Mouse (Mus musculus): ENCODE data around the gene Cript. TPM values are rescaled to one million over a fixed set of nuclear protein-coding genes. Genes with fewer than 3 reads are reported as not detected.

The Cript gene
- 114 and 117 TPM in 2 replicates for polyA plus RNA-seq (2015; fragmentation: Nextera tagmentation; extraction: Ambion mirVana)

DNA sequence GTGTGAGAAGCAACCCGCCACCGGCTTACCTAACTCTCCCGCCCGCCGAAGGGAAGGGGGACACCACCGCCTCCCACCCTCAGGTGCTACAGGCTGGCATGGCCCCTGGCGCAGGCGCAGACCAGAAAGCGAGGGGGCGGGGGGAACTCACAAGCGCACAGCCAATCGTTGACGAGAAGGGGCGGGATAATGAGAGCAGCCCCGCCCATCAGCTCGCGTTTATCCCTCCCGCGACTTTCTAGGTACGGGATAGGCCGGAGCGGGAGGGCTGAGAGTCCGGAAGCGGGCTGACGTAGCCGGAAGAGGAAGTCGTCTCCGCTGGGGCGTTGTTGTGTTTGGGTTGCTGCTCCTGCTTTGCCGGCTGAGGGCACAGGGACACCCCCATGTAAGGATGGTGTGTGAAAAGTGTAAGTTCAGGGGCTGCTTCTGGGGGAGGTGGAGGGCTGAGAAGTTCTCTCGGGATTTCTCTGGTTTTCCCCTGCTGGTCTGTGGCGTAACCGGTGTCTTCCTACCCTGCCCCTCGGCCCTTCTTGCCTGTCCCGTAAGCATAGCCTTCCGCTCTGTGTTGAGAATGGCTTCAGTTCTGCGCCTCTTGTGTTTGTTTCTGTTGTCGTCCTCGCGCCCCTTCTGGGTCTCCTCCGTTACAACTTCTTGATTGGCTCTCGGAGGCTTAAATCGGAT lies at the start of gene Cript, which contains the start of gene Pigf:
TSS of gene Cript (plus strand) at position 282 of the 681 bp plus-strand sequence.
TSS of gene Pigf (minus strand) at position 138 of the 681 bp plus-strand sequence.
- Histone ChIP-seq H3K27ac (replicated peaks) (peak within 1 kb of the TSS; percentile 66), H3K4me1 (peaks cover 16% of the 10 kb centered on the region), H3K9me3 (replicated peaks) (no peaks in the 10 kb centered on the region), H3K4me2 (replicated peaks) (peak within 1 kb of the TSS; percentile 94), H3K36me3 (peaks cover 10% of the 10 kb centered on the region), H3K9ac (peak within 1 kb of the TSS; percentile 53), H3K27me3 (no peaks in the 10 kb centered on the region), H3K4me3 (replicated peaks) (peak within 1 kb of the TSS; percentile 94)
- ATAC-seq (ENCODE audit: insufficient number of reproducible peaks, low FRiP score, low TSS enrichment, low read depth) = peak; percentile 100
- 0% methylated on average over 43 of the region's 43 CpGs for WGBS

DNA sequence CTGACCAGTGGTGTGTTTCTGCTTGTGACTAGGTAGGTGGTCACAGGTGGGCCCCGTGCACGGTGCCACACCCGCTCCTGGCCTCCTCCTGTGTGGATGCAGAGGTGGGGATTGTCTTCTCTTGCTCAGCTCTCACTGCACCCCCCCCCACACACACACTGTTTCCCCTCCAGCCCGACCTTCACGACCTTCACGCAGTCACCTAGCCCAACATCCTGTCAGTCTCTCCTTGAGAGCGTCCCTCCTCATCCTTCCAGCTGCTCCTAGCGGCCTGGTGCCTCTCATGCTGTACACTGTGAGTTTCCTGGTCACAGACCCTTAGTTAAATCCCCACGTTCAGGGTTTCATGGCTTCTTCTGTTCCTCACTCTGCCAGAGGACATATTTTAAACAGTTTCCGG lies 49.0 kb upstream of the Cript start:
- no peak overlapping the region for H3K4me3 ChIP-seq (replicated peaks)
- no peak for ATAC-seq (ENCODE audit: insufficient number of reproducible peaks, low FRiP score, low TSS enrichment, low read depth)
- H3K27me3 ChIP-seq = no peaks in the 10 kb centered on the region
- H3K4me1 ChIP-seq = peaks cover under 1% of the 10 kb centered on the region; the same call in 1 of the 2 replicates
- H3K27ac ChIP-seq (replicated peaks) = no peak overlapping the region
- no peaks in the 10 kb centered on the region for H3K9me3 ChIP-seq (replicated peaks)
- WGBS = 70% methylated on average over 10 of the region's 10 CpGs
- H3K36me3 ChIP-seq = peaks cover 43% of the 10 kb centered on the region
- H3K4me2 ChIP-seq (replicated peaks) = no peak overlapping the region
- no peak overlapping the region for H3K9ac ChIP-seq

DNA sequence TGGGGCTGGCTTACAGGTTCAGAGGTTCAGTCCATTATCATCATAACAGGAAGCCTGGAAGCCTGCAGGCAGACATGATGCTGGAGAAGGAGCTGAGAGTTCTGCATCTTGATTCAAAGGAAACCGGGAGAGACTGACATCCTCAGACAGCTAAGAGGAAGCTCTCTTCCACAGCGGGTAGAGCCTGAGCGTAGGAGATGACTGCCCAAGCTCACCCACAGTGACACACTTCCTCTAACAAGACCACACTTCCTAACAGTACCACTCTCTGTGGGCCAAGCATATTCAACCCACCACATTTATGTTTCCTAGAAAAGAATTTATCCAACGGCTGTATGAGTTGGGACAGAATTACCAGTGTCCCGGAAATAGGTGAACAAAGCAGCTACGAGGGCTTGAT lies 46.9 kb upstream of the Cript start:
- no peaks in the 10 kb centered on the region for H3K9me3 ChIP-seq (replicated peaks)
- H3K4me2 ChIP-seq (replicated peaks) = no peak overlapping the region
- H3K27me3 ChIP-seq = no peaks in the 10 kb centered on the region
- ATAC-seq (ENCODE audit: insufficient number of reproducible peaks, low FRiP score, low TSS enrichment, low read depth) = no peak
- H3K36me3 ChIP-seq = peaks cover 46% of the 10 kb centered on the region
- H3K4me3 ChIP-seq (replicated peaks) = no peak overlapping the region
- H3K27ac ChIP-seq (replicated peaks) = no peak overlapping the region
- H3K4me1 ChIP-seq = no peaks in the 10 kb centered on the region; the same call in 1 of the 2 replicates
- WGBS = 88% methylated on average over 6 of the region's 6 CpGs
- no peak overlapping the region for H3K9ac ChIP-seq

DNA sequence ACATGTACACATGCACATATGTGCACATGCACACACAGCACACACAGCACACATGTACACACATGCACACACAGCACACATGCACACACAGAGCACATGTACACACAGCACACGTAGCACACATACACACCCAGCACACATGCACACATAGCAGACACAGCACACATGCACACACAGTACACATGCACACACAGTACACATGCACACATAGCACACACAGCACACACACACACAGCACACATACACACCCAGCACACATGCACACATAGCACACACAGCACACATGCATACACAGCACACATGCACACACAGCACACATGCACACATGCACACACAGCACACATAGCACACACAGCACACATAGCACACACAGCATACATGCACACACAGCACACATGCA lies 44.1 kb upstream of the Cript start:
- Histone ChIP-seq H3K36me3 (peaks cover 31% of the 10 kb centered on the region), H3K4me3 (replicated peaks) (no peak overlapping the region), H3K4me1 (peaks cover 14% of the 10 kb centered on the region; the same call in 1 of the 2 replicates), H3K4me2 (replicated peaks) (no peak overlapping the region), H3K27ac (replicated peaks) (no peak overlapping the region), H3K9ac (no peak overlapping the region), H3K9me3 (replicated peaks) (no peaks in the 10 kb centered on the region), H3K27me3 (no peaks in the 10 kb centered on the region)
- no peak for ATAC-seq (ENCODE audit: insufficient number of reproducible peaks, low FRiP score, low TSS enrichment, low read depth)
- WGBS = 100% methylated on average over 1 of the region's 1 CpGs

DNA sequence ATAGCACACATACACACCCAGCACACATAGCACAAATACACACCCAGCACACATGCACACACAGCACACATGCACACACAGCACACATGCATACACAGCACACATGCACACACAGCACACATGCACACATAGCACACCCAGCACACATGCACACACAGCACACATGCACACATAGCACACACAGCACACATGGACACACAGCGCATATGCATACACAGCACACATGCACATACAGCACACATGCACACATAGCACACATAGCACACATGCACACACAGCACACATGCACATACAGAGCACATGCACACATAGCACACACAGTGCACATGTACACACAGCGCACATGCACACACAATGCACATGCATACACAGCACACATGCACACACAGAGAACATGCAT lies 43.6 kb upstream of the Cript start:
- WGBS = 100% methylated on average over 2 of the region's 2 CpGs

DNA sequence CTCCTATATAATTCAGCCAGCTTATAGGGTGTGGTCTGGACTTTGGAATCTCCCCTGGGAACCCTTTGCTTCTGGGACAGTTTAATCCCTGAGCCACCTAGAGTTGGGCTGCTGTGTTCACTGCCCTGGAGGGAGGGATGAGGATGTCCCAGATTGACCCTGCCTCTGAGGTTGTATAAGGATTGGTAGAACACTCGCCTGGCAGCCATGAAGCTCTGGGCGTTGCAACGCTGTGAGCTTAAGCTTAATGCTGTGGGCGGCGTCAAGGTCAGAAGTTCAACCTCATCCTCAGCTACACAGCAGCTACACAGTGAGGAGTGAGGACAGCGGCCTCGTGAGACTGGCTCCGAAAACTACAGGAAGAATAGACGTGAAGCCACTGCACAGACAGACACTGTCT lies 42.9 kb upstream of the Cript start:
- Histone ChIP-seq H3K4me3 (replicated peaks) (no peak overlapping the region), H3K4me2 (replicated peaks) (no peak overlapping the region), H3K4me1 (peaks cover 19% of the 10 kb centered on the region; the same call in 1 of the 2 replicates), H3K9me3 (replicated peaks) (no peaks in the 10 kb centered on the region), H3K9ac (no peak overlapping the region), H3K27ac (replicated peaks) (no peak overlapping the region), H3K27me3 (no peaks in the 10 kb centered on the region), H3K36me3 (peaks cover 29% of the 10 kb centered on the region)
- WGBS = 65% methylated on average over 9 of the region's 9 CpGs
- no peak for ATAC-seq (ENCODE audit: insufficient number of reproducible peaks, low FRiP score, low TSS enrichment, low read depth)

More for the DNA sequence above, 43.6 kb upstream of the Cript start:
- Histone ChIP-seq H3K27me3 (no peaks in the 10 kb centered on the region), H3K9me3 (replicated peaks) (no peaks in the 10 kb centered on the region), H3K4me3 (replicated peaks) (no peak overlapping the region), H3K4me2 (replicated peaks) (no peak overlapping the region), H3K9ac (no peak overlapping the region), H3K4me1 (peaks cover 16% of the 10 kb centered on the region; the same call in 1 of the 2 replicates), H3K27ac (replicated peaks) (no peak overlapping the region), H3K36me3 (peaks cover 29% of the 10 kb centered on the region)
- ATAC-seq (ENCODE audit: insufficient number of reproducible peaks, low FRiP score, low TSS enrichment, low read depth) = no peak

DNA sequence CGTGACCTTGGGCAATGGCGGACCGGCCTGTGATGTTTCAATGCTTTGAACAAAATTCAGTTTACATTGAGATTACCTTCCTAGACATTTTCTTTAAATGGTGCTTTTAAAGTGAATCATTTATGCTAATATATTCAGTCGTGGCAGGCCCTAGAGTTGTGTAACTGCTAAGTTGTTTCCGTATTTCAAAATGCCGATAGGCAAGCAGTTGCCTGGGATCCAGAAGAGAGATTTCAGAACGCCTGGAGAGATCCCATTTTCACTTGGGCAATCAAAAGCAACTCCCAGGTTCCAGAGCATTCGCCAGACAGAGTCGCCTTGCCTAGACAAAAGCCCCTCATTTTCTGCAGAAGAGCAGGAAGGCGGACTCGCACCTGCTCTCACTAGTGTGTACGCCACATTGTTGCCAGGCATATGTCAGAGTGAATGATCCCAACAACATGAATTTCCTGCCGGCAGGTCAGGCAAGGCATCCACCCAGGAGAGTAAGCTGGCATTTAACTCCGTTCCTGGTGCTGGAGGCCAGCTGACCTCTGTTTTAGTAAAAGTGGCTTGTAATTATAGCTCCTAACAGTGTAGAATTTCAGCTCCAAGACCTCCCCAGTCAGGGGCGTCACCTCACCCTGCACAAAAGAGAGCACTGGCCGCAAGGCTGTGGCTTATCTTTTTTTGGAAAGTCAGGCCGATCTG lies 38.8 kb upstream of the Cript start:
- no peak overlapping the region for H3K4me3 ChIP-seq (replicated peaks)
- H3K4me2 ChIP-seq (replicated peaks) = no peak overlapping the region
- H3K27ac ChIP-seq (replicated peaks) = no peak overlapping the region
- no peaks in the 10 kb centered on the region for H3K9me3 ChIP-seq (replicated peaks)
- H3K36me3 ChIP-seq = peaks cover 18% of the 10 kb centered on the region
- H3K27me3 ChIP-seq = no peaks in the 10 kb centered on the region
- H3K4me1 ChIP-seq = peaks cover 37% of the 10 kb centered on the region
- H3K9ac ChIP-seq = no peak overlapping the region
- 47% methylated on average over 17 of the region's 17 CpGs for WGBS
- peak; percentile 70 for ATAC-seq (ENCODE audit: insufficient number of reproducible peaks, low FRiP score, low TSS enrichment, low read depth)

DNA sequence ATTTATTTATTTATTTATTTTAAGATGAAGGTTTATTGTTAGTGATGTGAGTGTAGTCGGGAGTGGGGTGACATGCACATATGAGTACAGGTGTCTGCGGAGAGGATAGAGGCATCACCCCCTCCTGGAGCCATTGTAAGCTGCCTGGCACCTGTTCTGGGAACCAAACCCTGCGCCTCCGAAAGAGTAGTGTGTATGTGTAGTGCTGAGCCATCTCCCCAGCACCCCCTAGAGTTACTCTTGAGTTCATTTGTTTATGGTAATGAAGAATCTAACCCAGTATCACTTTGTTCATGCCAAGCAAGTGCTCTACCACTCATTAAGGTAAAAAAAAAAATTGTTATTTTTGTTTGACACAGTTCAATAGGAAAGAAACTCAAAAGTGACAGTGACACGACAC lies 37.2 kb upstream of the Cript start:
- Histone ChIP-seq H3K4me2 (replicated peaks) (no peak overlapping the region), H3K27me3 (no peaks in the 10 kb centered on the region), H3K9ac (no peak overlapping the region), H3K27ac (replicated peaks) (peak overlapping the region; percentile 29; the same call in 1 of the 2 replicates), H3K36me3 (peaks cover 7% of the 10 kb centered on the region; the same call in 1 of the 2 replicates), H3K4me1 (peaks cover 42% of the 10 kb centered on the region), H3K9me3 (replicated peaks) (no peaks in the 10 kb centered on the region), H3K4me3 (replicated peaks) (no peak overlapping the region)
- ATAC-seq (ENCODE audit: insufficient number of reproducible peaks, low FRiP score, low TSS enrichment, low read depth) = no peak
- WGBS = 69% methylated on average over 5 of the region's 5 CpGs

DNA sequence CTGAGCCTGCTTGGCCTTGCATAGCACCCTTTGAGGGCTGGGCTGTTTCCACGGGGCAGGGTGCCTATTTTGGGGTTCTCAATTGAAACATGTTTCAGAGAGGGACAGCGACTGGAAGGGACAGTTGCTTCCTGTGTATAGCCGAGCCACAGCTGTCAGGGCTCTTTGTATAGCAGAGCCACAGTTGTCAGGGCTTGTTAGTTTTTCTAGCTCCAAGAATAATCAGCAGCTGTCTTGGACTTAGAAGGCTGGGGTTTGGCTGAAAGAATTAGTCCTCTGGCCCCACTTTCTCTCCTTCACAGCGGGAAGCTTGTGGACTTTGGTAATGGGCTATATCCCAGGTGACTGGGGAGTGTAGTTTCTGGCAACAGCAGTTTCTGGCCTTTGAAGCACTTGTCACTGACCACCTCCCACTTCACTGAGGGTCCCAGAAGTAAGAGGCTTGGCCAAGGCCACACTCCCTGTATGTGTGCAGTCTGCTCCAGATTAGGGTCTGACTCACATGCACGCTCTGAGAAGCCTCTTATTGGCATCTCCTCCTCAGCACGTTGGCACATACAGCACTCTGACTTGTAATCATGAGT lies 36.7 kb upstream of the Cript start:
- WGBS = 51% methylated on average over 6 of the region's 6 CpGs
- Histone ChIP-seq H3K4me1 (peaks cover 42% of the 10 kb centered on the region), H3K27me3 (no peaks in the 10 kb centered on the region), H3K9me3 (replicated peaks) (no peaks in the 10 kb centered on the region), H3K36me3 (peaks cover 3% of the 10 kb centered on the region; the same call in 1 of the 2 replicates), H3K4me2 (replicated peaks) (no peak overlapping the region), H3K27ac (replicated peaks) (peak overlapping the region; percentile 29; the same call in 1 of the 2 replicates), H3K9ac (no peak overlapping the region), H3K4me3 (replicated peaks) (no peak overlapping the region)
- ATAC-seq (ENCODE audit: insufficient number of reproducible peaks, low FRiP score, low TSS enrichment, low read depth) = peak; percentile 55

DNA sequence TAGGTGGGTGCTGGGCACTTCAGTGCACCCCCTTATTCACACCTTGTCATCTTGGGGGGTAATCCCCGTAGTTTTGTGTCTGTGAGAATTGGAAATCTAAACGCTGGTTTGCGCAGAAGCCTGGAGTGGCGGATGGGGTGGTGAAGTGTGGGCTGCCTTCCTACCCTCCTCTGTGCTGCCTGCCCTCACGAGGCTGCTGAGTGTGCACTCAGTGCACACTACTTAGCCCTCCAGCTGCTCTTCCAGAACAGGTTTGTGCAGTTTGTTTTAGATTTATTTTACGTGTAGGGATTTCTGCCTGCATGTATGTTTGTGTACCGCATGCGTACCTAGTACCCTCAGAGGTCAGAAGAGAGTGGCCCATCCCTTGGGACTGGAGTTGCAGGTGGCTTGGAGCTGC lies 34.0 kb upstream of the Cript start:
- no peak overlapping the region for H3K9ac ChIP-seq
- no peak overlapping the region for H3K27ac ChIP-seq (replicated peaks)
- 73% methylated on average over 8 of the region's 8 CpGs for WGBS
- no peaks in the 10 kb centered on the region for H3K9me3 ChIP-seq (replicated peaks)
- H3K27me3 ChIP-seq = no peaks in the 10 kb centered on the region
- peaks cover under 1% of the 10 kb centered on the region; the same call in 1 of the 2 replicates for H3K36me3 ChIP-seq
- no peak for ATAC-seq (ENCODE audit: insufficient number of reproducible peaks, low FRiP score, low TSS enrichment, low read depth)
- H3K4me2 ChIP-seq (replicated peaks) = no peak overlapping the region
- no peak overlapping the region for H3K4me3 ChIP-seq (replicated peaks)
- H3K4me1 ChIP-seq = peaks cover 28% of the 10 kb centered on the region

DNA sequence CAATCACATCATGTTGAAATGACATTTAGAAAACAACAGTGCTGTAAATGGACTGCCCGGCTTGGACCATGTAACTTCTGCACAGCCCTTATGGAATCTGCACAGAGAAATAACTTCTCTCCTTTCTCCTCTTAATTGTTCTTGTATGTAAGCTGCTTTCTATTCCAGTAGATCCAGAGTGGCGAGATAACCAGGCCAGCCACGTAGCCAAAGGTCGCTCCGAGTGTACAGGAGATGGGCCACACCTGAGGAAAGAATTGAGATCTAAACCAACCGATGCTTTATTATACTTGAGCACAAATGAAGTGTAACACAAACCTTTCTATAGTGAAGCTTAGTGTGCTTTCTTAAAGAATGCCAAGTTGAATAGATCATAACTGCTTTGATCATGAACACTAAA lies 28.0 kb upstream of the Cript start:
- H3K4me2 ChIP-seq (replicated peaks) = no peak overlapping the region
- no peak for ATAC-seq (ENCODE audit: insufficient number of reproducible peaks, low FRiP score, low TSS enrichment, low read depth)
- no peak overlapping the region for H3K27ac ChIP-seq (replicated peaks)
- no peaks in the 10 kb centered on the region for H3K27me3 ChIP-seq
- no peak overlapping the region for H3K9ac ChIP-seq
- H3K36me3 ChIP-seq = peaks cover 23% of the 10 kb centered on the region
- H3K4me1 ChIP-seq = no peaks in the 10 kb centered on the region
- 87% methylated on average over 6 of the region's 6 CpGs for WGBS
- no peaks in the 10 kb centered on the region for H3K9me3 ChIP-seq (replicated peaks)
- no peak overlapping the region for H3K4me3 ChIP-seq (replicated peaks)
